Mouse (Mus musculus): ENCODE data around the gene Npas3.
"Not testable (repeated sequence)": the region's sequence is repeated elsewhere in the genome, so short reads cannot be mapped to it uniquely, and the experiment has no call there.

Gene Npas3

GRCm38 (mm10) chr12:53248101-53248727, at the start of gene Npas3:
Npas3 (plus strand) TSS chr12:53248677.
- DNase-seq, result no peak

GRCm38 (mm10) chr12:53217141-53217540, 31.3 kb upstream of the Npas3 start:
- peak in 1 of 2 experiments; percentile 2 for DNase-seq

GRCm38 (mm10) chr12:53222742-53223141, 25.7 kb upstream of the Npas3 start:
- DNase-seq, result no peak

- DNase-seq, result no peak
These were observed 21.1 kb upstream of the Npas3 start for GRCm38 (mm10) chr12:53227356-53227755.

GRCm38 (mm10) chr12:53229419-53229818, 19.1 kb upstream of the Npas3 start:
- DNase-seq, result no peak

- no peak for DNase-seq
These were observed 2.3 kb upstream of the Npas3 start for GRCm38 (mm10) chr12:53246181-53246580.

GRCm38 (mm10) chr12:53246581-53247490, 1.6 kb upstream of the Npas3 start:
- no peak for DNase-seq

- no peak for DNase-seq
These were observed 914 bp upstream of the Npas3 start for GRCm38 (mm10) chr12:53247491-53248035.

- DNase-seq, result no peak
These were observed 319 bp downstream of the Npas3 start for GRCm38 (mm10) chr12:53248796-53249195.

GRCm38 (mm10) chr12:53251701-53252181, 3.3 kb downstream of the Npas3 start:
- no peak for DNase-seq

GRCm38 (mm10) chr12:53252213-53252571, 3.7 kb downstream of the Npas3 start:
- no peak for DNase-seq

GRCm38 (mm10) chr12:53252572-53253422, 4.3 kb downstream of the Npas3 start:
- DNase-seq, result no peak

- no peak for DNase-seq
These were observed 5.1 kb downstream of the Npas3 start for GRCm38 (mm10) chr12:53253461-53254159.

GRCm38 (mm10) chr12:53254160-53254480, 5.6 kb downstream of the Npas3 start:
- DNase-seq, result no peak

GRCm38 (mm10) chr12:53274502-53274901, 26.0 kb downstream of the Npas3 start:
- DNase-seq, result not testable (repeated sequence)

GRCm38 (mm10) chr12:53277393-53277792, 28.9 kb downstream of the Npas3 start:
- DNase-seq, result no peak

GRCm38 (mm10) chr12:53290341-53290740, 41.9 kb downstream of the Npas3 start:
- DNase-seq, result no peak

GRCm38 (mm10) chr12:53290846-53291245, 42.4 kb downstream of the Npas3 start:
- DNase-seq, result no peak

- DNase-seq, result no peak
These were observed 43.5 kb downstream of the Npas3 start for GRCm38 (mm10) chr12:53292010-53292409.

GRCm38 (mm10) chr12:53292508-53293300, 44.2 kb downstream of the Npas3 start:
- DNase-seq, result no peak

GRCm38 (mm10) chr12:53294011-53294410, 45.5 kb downstream of the Npas3 start:
- no peak for DNase-seq

All from lung, adult 18-20 months (tissue).